Mouse (Mus musculus) cortical plate, adult 2 months (tissue): ENCODE measurements around the gene C87436.

ENCODE experiments used
- CTCF ChIP-seq: fragments of 200-500 bp; IDR thresholded peaks from 2 replicates; pipeline ENCODE4 v1.5.1; 2011; ENCODE audit warnings: mild to moderate bottlenecking, control low read depth, low read length; ENCODE audit not compliant: insufficient read depth; ENCODE audit errors: extremely low read depth
- POLR2A ChIP-seq: fragments of 200-500 bp; IDR thresholded peaks from 2 replicates; pipeline ENCODE4 v1.6.1; 2011; ENCODE audit warnings: mild to moderate bottlenecking, low read length, control low read depth; ENCODE audit not compliant: insufficient read depth; ENCODE audit errors: extremely low read depth

GRCm38 (mm10) chr6:86497071-86497815, 59.1 kb downstream of the C87436 start:
- TF ChIP-seq CTCF (no peak), POLR2A (no peak)
